Mouse (Mus musculus) layer of hippocampus, adult 8-10 months (tissue): Measurements from ENCODE around the gene Oxct2b. TPM values are rescaled to one million over a fixed set of nuclear protein-coding genes. Genes with fewer than 3 reads are reported as not detected.
"Not testable (repeated sequence)": the region's sequence is repeated elsewhere in the genome, so short reads cannot be mapped to it uniquely, and the experiment has no call there.

ENCODE experiments used
- DNase-seq, 2 experiments: peaks; one replicate each; pipeline ENCODE4 v3.0.0; 2022; ENCODE audit warnings: low spot score in 2 of 2
- total RNA-seq, 4 experiments: library from RNA; stranded (reverse); gene quantifications; 2 replicates each; pipeline ENCODE4 v1.2.4; 2022

Gene Oxct2b
- total RNA-seq, 4 experiments from 2014 or later: 0.19 to 0.26 TPM; not detected in 2

GRCm38 (mm10) chr4:123112216-123112764 lies 3.8 kb upstream of the Oxct2b start:
- no peak for DNase-seq

- DNase-seq: not testable (repeated sequence)
Observed at GRCm38 (mm10) chr4:123114651-123115050, 1.4 kb upstream of the Oxct2b start.

- peak in 1 of 2 experiments; percentile 16 for DNase-seq
Observed at GRCm38 (mm10) chr4:123116640-123117039, 574 bp downstream of the Oxct2b start.

DNA sequence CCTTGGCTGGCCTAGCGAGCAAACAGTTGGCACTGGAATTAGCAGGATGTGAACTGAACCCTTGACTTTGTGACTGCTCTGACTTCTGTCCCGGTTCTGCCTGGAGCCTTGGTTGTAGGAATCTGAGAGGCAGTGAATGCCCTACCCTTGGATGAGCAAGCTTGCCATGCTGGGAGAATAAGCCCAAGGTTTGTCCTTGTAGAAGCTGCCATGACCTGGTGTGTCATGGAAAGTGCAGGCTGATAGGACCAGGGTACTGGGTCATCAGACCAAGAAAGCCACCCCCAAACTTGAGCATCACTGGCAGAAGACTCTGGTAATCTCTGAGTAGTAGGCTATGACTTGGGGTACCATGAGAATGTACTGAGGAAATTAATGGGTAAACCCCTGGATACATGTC lies 5.2 kb downstream of the Oxct2b start:
- DNase-seq: no peak

DNA sequence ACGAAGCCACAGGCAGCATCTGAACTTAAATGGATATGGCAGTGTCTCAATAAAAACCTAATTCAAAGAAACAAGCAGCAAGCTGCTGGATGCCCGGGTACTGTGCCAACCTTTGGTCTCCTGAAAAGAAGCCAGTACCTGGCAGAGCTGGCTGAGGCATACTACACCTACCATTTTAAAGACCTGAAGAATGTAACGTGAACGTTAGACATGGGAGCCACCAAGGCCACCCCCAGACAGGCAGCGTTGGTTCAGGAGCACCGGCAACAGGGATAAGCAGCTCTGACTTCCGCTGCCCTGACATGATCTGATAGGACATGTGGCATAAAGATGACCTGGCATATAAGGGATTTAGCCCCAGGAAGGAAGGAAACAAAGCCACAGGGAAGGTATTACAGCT lies 10.6 kb downstream of the Oxct2b start:
- DNase-seq: no peak

DNA sequence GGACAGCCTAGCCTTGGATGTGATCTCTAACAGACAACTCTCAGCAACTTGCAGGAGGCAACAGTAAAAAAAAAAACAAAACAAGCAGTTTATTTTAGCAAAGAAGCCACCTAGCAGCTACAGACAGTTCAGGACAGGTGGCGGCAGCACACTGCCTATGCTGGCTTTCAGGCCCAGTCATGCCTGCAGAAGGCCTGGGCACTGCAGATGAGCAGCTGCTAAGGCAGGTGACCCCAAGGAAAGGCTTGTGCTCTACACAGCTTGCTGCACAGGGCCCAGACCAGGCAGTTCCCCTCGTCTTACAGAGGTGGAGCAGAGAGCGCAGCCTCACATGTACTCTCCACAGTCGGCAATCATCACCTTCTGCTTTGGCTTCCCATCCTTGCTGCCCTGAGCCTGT lies 11.0 kb downstream of the Oxct2b start:
- no peak for DNase-seq

DNA sequence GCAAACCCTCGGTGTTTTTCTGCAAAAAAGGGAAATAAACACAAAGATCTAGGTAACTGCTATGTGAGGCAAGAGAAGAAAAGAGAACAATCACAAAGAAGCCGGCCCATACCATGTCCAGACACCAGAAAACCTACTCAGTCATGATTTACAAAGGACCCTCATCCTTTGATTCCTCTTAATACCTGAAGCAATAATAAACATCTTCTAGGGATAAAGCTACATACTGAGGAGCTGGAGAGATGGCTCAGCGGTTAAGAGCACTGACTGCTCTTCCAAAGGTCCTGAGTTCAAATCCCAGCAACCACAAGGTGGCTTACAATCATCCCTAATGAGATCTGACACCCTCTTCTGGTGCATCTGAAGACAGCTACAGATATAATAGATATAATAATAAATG lies 21.5 kb downstream of the Oxct2b start:
- DNase-seq: no peak

GRCm38 (mm10) chr4:123139513-123140154 lies 23.6 kb downstream of the Oxct2b start, which contains the start of gene Ppie:
TSS of gene Ppie (minus strand) at chr4:123139951.
- DNase-seq: peak; percentile 26 to 53

GRCm38 (mm10) chr4:123147446-123148150 lies 31.5 kb downstream of the Oxct2b start:
- DNase-seq: peak; percentile 39 to 46

GRCm38 (mm10) chr4:123152003-123152402 lies 35.9 kb downstream of the Oxct2b start:
- DNase-seq: no peak

DNA sequence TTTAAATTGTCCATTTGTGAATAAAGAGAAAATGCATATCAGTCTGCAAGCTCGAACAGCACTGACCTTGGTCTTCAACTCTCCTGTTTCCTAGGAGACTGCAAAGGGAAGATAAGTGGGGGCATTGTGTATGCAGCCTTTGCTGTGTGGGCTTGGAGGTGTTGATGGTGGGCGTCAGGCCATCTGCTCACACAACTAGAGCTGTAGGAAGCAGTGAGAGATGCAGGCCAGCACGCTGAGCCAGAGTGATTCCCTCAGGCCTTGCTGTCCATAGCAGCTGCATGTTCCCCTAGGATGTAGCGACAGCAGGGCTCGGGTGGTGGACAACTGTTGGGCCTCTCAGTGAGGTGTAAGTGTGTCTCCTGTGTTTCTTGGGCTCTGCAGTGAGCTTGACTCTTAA lies 36.9 kb downstream of the Oxct2b start:
- peak; percentile 76 to 78 for DNase-seq

GRCm38 (mm10) chr4:123155004-123155403 lies 38.9 kb downstream of the Oxct2b start:
- peak in 1 of 2 experiments; percentile 46 for DNase-seq

DNA sequence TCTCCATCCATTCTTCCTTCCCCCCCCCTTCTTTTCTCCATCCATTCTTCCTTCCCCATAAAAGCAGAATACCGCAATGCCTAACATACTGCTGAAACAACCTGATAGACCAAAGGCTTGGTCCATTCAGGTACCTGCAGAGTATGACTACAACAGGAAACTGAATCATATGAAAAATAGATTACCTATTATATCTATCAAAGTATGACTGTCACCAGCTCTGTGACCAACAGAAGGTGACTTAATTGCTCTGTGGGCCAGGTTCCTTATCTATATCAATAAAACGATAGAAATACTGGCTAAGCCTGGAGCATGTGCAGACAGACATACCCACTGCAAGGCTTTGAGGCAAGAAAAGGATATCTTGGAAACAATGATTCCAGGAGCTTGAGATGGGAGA lies 39.4 kb downstream of the Oxct2b start:
- no peak for DNase-seq

DNA sequence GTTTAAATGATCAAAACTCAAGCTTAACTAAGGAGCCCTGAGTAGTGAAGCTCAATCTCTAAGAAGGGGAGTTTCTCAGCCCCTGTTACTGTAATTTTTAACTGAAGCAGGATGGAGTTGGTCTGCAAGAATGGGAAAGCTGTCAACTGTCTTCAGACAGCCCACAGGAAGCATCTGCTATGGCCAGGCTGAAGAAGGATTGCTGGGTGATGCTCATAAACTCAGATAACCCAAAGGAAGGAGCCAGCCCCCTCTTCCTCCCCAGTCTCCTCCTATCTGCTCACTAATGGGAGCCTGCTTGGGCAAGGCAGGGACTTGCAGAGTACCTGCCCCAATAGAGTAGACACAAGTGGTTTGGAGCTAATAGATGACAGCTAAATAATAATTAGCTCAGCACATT lies 39.8 kb downstream of the Oxct2b start:
- no peak for DNase-seq

GRCm38 (mm10) chr4:123160571-123160970 lies 44.5 kb downstream of the Oxct2b start:
- no peak for DNase-seq

DNA sequence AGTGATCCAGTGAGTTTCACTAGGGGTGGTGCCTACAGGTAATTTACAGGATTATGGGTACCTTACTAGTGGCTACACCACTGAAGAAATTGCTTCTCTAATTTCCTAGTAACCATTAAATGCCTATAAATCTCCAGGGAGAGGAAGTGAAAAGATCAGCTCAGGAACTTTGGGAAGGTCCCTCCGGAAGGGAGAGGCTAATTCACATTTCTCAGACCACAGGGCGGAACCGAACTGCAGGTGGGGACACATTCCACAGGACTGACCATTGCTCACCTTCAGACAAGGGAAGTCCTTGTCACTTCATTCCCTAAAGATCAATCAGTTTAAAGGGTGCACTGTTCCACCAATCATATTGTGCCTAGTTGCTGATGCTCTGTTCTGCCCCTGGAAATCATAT lies 45.2 kb downstream of the Oxct2b start:
- not testable (repeated sequence) for DNase-seq

GRCm38 (mm10) chr4:123162305-123162917 lies 46.3 kb downstream of the Oxct2b start:
- DNase-seq: no peak

DNA sequence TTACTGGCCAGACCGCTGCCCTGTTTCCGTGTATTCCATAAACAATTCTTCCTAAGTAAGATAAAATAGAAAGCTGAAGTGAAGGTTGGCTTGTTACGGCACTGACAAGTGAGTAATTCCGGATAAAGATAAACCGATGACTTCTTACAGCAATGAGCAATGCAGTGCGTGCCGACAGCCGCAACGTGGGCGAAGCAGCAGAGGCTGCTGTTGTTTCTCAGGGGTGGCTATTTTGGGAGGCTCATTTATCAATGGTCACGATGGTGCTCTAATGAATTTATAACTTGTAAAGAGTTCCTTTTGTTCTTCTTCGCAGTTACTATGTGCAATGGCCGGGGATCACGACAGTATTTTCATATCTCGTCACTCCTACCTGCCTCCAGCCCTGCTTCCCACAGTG lies 48.1 kb downstream of the Oxct2b start:
- DNase-seq: peak; percentile 52 to 62
